Mouse (Mus musculus) midbrain, postnatal 0 days (tissue): Measurements from ENCODE around the gene Cck. TPM values are rescaled to one million over a fixed set of nuclear protein-coding genes. Genes with fewer than 3 reads are reported as not detected.
"Not testable (repeated sequence)": the region's sequence is repeated elsewhere in the genome, so short reads cannot be mapped to it uniquely, and the experiment has no call there.

Experiments
- ATAC-seq: fragments of 200-750 bp; cut with Nextera tagmentation; 2 replicates; pipeline ENCODE4 v1.8.0; 2017; ENCODE audit warnings: moderate number of reproducible peaks, mild to moderate bottlenecking, moderate TSS enrichment, moderate library complexity; ENCODE audit not compliant: low FRiP score
- DNase-seq: peaks from one replicate; pipeline ENCODE4 v3.0.0-alpha.2; 2015; ENCODE audit warnings: low spot score
- H3K27ac ChIP-seq: fragments of 300-500 bp; sonication (generic); 2 replicates; pipeline ENCODE4 v1.5.1; 2014; ENCODE audit warnings: low read depth, mild to moderate bottlenecking, low read length, mixed read lengths
- H3K27me3 ChIP-seq: fragments of 300-500 bp; sonication (generic); 2 replicates; pipeline ENCODE4 v1.6.1; 2014; ENCODE audit warnings: low read length, control low read depth, mixed read lengths; ENCODE audit not compliant: insufficient read depth
- H3K36me3 ChIP-seq: fragments of 300-500 bp; sonication (generic); 2 replicates; pipeline ENCODE4 v1.6.1; 2014; ENCODE audit warnings: low read length, control low read depth, mixed read lengths; ENCODE audit not compliant: insufficient read depth
- H3K4me1 ChIP-seq: fragments of 300-500 bp; sonication (generic); 2 replicates; pipeline ENCODE4 v1.6.1; 2014; ENCODE audit warnings: mild to moderate bottlenecking, control low read depth, antibody characterized with exemption, low read length, mixed read lengths; ENCODE audit not compliant: insufficient read depth
- H3K4me2 ChIP-seq: fragments of 300-500 bp; sonication (generic); 2 replicates; pipeline ENCODE4 v1.6.1; 2014; ENCODE audit warnings: low read depth, mild to moderate bottlenecking, low read length, mixed read lengths; ENCODE audit not compliant: poor library complexity, severe bottlenecking
- H3K4me3 ChIP-seq: fragments of 300-500 bp; sonication (generic); 2 replicates; pipeline ENCODE4 v1.5.1; 2014; ENCODE audit warnings: low read depth, mild to moderate bottlenecking, low read length, moderate library complexity
- H3K9ac ChIP-seq: fragments of 300-500 bp; sonication (generic); replicated peaks from 2 replicates; pipeline ENCODE4 v1.6.1; 2014; ENCODE audit warnings: mild to moderate bottlenecking, low read length, moderate library complexity, mixed read lengths; ENCODE audit not compliant: poor library complexity, severe bottlenecking
- H3K9me3 ChIP-seq: fragments of 300-500 bp; sonication (generic); 2 replicates; pipeline ENCODE4 v1.6.1; 2016; ENCODE audit warnings: low read length, control low read depth
- CTCF ChIP-seq: IDR thresholded peaks from 2 replicates; pipeline ENCODE4 v1.5.1; 2016; ENCODE audit warnings: antibody characterized with exemption, mild to moderate bottlenecking
- WGBS: fragments of 180-500 bp; shearing (Covaris S2); extraction: QIAGEN DNeasy Blood & Tissue Kit; methylation state at CpG from one replicate; pipeline ENCODE4 v1.1.7; 2014; 5-methylcytosine and 5-hydroxymethylcytosine counted together
- polyA plus RNA-seq: library from polyadenylated mRNA; unstranded; fragments of >200 nt; fragmentation: Nextera tagmentation; extraction: Ambion mirVana; gene quantifications from 2 replicates; pipeline ENCODE4 v1.2.1, GENCODE M21; 2015
- total RNA-seq: library from RNA; depleted of rRNA; stranded (reverse); fragments of >200 nt; gene quantifications from 2 replicates; pipeline ENCODE4 v1.2.3, GENCODE M21; 2014

Cck gene
- total and polyA plus RNA-seq, 2 experiments from 2014 or later, result 75.4 to 185 TPM

DNA sequence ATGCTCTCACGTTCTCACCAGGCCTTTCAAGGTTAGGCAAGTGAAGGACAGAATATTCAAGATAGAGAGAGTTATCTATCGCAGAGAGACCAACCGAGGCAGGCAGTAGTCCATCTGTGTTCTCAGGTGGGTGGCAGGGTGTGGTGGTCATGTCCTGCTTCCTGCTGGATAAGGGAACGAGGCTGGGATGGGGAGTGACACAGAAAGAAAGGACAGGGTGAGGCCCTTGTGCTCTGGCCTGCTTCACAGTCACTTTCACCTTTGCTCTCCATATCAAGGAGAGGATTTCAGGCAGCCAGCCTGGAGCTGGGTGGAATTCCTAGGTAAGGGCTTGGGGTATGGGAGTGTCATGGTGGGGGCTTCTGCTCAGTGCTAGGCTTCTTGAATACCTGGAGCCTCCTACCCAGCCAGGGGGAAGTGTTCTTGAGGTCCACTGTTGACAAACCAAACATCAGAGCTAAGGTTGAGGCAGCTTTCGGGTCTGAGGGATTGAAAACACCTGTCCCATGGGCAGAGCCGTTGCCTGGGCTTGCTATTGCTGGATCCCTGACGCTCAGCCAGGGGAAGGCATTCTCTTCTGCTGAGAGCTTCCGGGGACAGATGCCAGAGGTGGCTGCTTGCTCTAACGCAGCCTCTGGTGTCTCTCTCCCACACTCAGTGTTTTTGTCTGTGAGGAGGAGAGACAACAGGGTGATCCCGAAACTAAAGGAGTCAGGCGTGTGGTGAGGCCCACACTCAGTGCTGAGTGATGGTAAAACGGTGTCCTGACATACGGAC lies 38.6 kb downstream of the Cck start:
- Histone ChIP-seq H3K4me3 (no peak overlapping the region), H3K9me3 (no peaks in the 10 kb centered on the region), H3K4me1 (no peaks in the 10 kb centered on the region), H3K27me3 (no peaks in the 10 kb centered on the region), H3K36me3 (peaks cover 78% of the 10 kb centered on the region), H3K9ac (no peak overlapping the region), H3K4me2 (no peak overlapping the region), H3K27ac (no peak overlapping the region)
- DNase-seq (no peak), ATAC-seq (no peak)
- 91% methylated on average over 13 of the region's 13 CpGs for WGBS
- no peak for TF ChIP-seq CTCF

- no peak for DNase-seq
- Histone ChIP-seq H3K9ac (no peak overlapping the region), H3K4me2 (no peak overlapping the region), H3K4me1 (no peaks in the 10 kb centered on the region), H3K27ac (no peak overlapping the region), H3K4me3 (no peak overlapping the region), H3K9me3 (no peaks in the 10 kb centered on the region), H3K36me3 (peaks cover 78% of the 10 kb centered on the region), H3K27me3 (no peaks in the 10 kb centered on the region)
- no peak for TF ChIP-seq CTCF
- no peak for ATAC-seq
- WGBS, result 85% methylated on average over 3 of the region's 3 CpGs
Observed at GRCm38 (mm10) chr9:121454891-121455290, 40.6 kb downstream of the Cck start.

GRCm38 (mm10) chr9:121452342-121452942 lies 43.1 kb downstream of the Cck start:
- H3K4me1 ChIP-seq, H3K27me3 ChIP-seq, H3K4me2 ChIP-seq, H3K27ac ChIP-seq, H3K4me3 ChIP-seq, ATAC-seq, H3K9ac ChIP-seq, H3K9me3 ChIP-seq, DNase-seq: not testable (repeated sequence)
- WGBS, result 32% methylated on average over 9 of the region's 9 CpGs
- peaks cover 85% of the 10 kb centered on the region for H3K36me3 ChIP-seq

DNA sequence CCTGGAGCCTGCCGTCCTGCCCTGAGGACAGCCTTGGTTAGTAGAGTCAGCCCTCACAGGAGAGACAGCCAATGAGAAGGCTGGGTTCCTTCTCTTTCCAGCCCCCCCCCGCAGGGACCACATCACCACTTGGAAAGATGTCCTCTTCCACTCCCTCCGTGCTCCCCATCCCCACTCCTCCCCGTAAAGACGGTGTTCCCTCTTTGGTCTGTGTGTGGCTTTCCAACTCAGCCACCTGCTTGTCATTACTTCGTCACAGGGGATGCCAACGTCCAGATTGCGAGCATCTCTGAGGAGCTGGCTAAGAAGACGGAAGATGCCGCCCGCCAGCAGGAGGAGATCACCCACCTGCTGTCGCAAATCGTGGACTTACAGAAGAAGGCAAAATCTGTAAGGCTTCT lies 49.1 kb downstream of the Cck start:
- H3K4me2 ChIP-seq, result no peak overlapping the region
- no peaks in the 10 kb centered on the region for H3K9me3 ChIP-seq
- H3K27ac ChIP-seq, result no peak overlapping the region
- H3K4me3 ChIP-seq, result no peak overlapping the region
- no peak overlapping the region for H3K9ac ChIP-seq
- no peaks in the 10 kb centered on the region for H3K27me3 ChIP-seq
- DNase-seq (no peak), ATAC-seq (no peak)
- TF ChIP-seq CTCF, result peak; percentile 4; the same call in 1 of the 2 replicates
- WGBS, result 91% methylated on average over 13 of the region's 13 CpGs
- no peaks in the 10 kb centered on the region for H3K4me1 ChIP-seq
- H3K36me3 ChIP-seq, result peaks cover 88% of the 10 kb centered on the region

- H3K4me3 ChIP-seq, result no peak overlapping the region
- no peaks in the 10 kb centered on the region for H3K9me3 ChIP-seq
- ATAC-seq (no peak), DNase-seq (peak; percentile 29)
- peaks cover 86% of the 10 kb centered on the region for H3K36me3 ChIP-seq
- no peaks in the 10 kb centered on the region for H3K4me1 ChIP-seq
- TF ChIP-seq CTCF, result peak; percentile 63
- H3K27ac ChIP-seq, result no peak overlapping the region
- WGBS, result 97% methylated on average over 2 of the region's 2 CpGs
- no peaks in the 10 kb centered on the region for H3K27me3 ChIP-seq
- H3K9ac ChIP-seq, result no peak overlapping the region
- no peak overlapping the region for H3K4me2 ChIP-seq
Observed at GRCm38 (mm10) chr9:121445364-121445763, 50.1 kb downstream of the Cck start.

- Histone ChIP-seq H3K9me3 (no peaks in the 10 kb centered on the region), H3K27me3 (no peaks in the 10 kb centered on the region), H3K4me3 (no peak overlapping the region), H3K4me1 (no peaks in the 10 kb centered on the region), H3K9ac (no peak overlapping the region), H3K4me2 (no peak overlapping the region), H3K27ac (no peak overlapping the region), H3K36me3 (peaks cover 80% of the 10 kb centered on the region)
- peak; percentile 42 for DNase-seq
- no peak for TF ChIP-seq CTCF
- no peak for ATAC-seq
- WGBS, result 41% methylated on average over 3 of the region's 3 CpGs
Observed at GRCm38 (mm10) chr9:121444367-121444707, 51.2 kb downstream of the Cck start.
